Mouse (Mus musculus): ENCODE results near the gene Smpd2. TPM values are rescaled to one million over a fixed set of nuclear protein-coding genes. Genes with fewer than 3 reads are reported as not detected.
"Not testable (repeated sequence)": the region's sequence is repeated elsewhere in the genome, so short reads cannot be mapped to it uniquely, and the experiment has no call there.

Smpd2 gene
- polyA plus RNA-seq, 1 experiment from 2014 or later, result 46.3 TPM

GRCm38 (mm10) chr10:41518981-41519618 is 28.9 kb upstream of the Smpd2 start, which contains the start of gene Cd164:
TSS of gene Cd164 (plus strand) at chr10:41519414.
- ATAC-seq (ENCODE audit: extremely low read depth, insufficient number of reproducible peaks, low FRiP score, low TSS enrichment), result peak; percentile 92
- Histone ChIP-seq H3K27ac (replicated peaks) (peak within 1 kb of the TSS; percentile 97), H3K4me2 (peak within 1 kb of the TSS; percentile 94), H3K9ac (peak within 1 kb of the TSS; percentile 99), H3K9me3 (no peaks in the 10 kb centered on the region), H3K36me3 (peaks cover 17% of the 10 kb centered on the region), H3K4me3 (peak within 1 kb of the TSS; percentile 95), H3K4me1 (peaks cover 43% of the 10 kb centered on the region), H3K27me3 (replicated peaks) (no peaks in the 10 kb centered on the region)
- under 1% methylated on average over 68 of the region's 69 CpGs for WGBS

- Histone ChIP-seq H3K4me2 (peak overlapping the region; percentile 94), H3K4me3 (peak overlapping the region; percentile 95)
- WGBS, result under 1% methylated on average over 23 of the region's 23 CpGs
Measured at GRCm38 (mm10) chr10:41518508-41518980, 28.4 kb upstream of the Smpd2 start.

GRCm38 (mm10) chr10:41514921-41515320 is 24.8 kb upstream of the Smpd2 start:
- Histone ChIP-seq H3K4me1 (peaks cover 17% of the 10 kb centered on the region), H3K27ac (replicated peaks) (no peak overlapping the region)
- no peak for ATAC-seq (ENCODE audit: extremely low read depth, insufficient number of reproducible peaks, low FRiP score, low TSS enrichment)

More at GRCm38 (mm10) chr10:41518508-41518980, 28.4 kb upstream of the Smpd2 start:
- Histone ChIP-seq H3K27me3 (replicated peaks) (no peaks in the 10 kb centered on the region), H3K4me1 (peaks cover 44% of the 10 kb centered on the region), H3K9ac (peak overlapping the region; percentile 99), H3K9me3 (no peaks in the 10 kb centered on the region), H3K27ac (replicated peaks) (peak overlapping the region; percentile 97), H3K36me3 (peaks cover 11% of the 10 kb centered on the region)
- ATAC-seq (ENCODE audit: extremely low read depth, insufficient number of reproducible peaks, low FRiP score, low TSS enrichment), result peak; percentile 22; the same call in 1 of the 2 replicates

GRCm38 (mm10) chr10:41514301-41514700 is 24.1 kb upstream of the Smpd2 start:
- ATAC-seq (ENCODE audit: extremely low read depth, insufficient number of reproducible peaks, low FRiP score, low TSS enrichment), result no peak
- no peaks in the 10 kb centered on the region for H3K27me3 ChIP-seq (replicated peaks)
- H3K27ac ChIP-seq (replicated peaks), result no peak overlapping the region
- H3K9ac ChIP-seq, result no peak overlapping the region
- 47% methylated on average over 4 of the region's 4 CpGs for WGBS
- H3K4me2 ChIP-seq, result no peak overlapping the region
- no peak overlapping the region for H3K4me3 ChIP-seq
- H3K36me3 ChIP-seq, result no peaks in the 10 kb centered on the region
- no peaks in the 10 kb centered on the region for H3K9me3 ChIP-seq
- peaks cover 17% of the 10 kb centered on the region for H3K4me1 ChIP-seq

More at GRCm38 (mm10) chr10:41514921-41515320, 24.8 kb upstream of the Smpd2 start:
- Histone ChIP-seq H3K4me3 (no peak overlapping the region), H3K27me3 (replicated peaks) (no peaks in the 10 kb centered on the region), H3K9me3 (no peaks in the 10 kb centered on the region), H3K36me3 (no peaks in the 10 kb centered on the region), H3K4me2 (no peak overlapping the region), H3K9ac (no peak overlapping the region)

GRCm38 (mm10) chr10:41509160-41509559 is 19.0 kb upstream of the Smpd2 start:
- Histone ChIP-seq H3K9ac (no peak overlapping the region), H3K4me1 (peaks cover 12% of the 10 kb centered on the region), H3K36me3 (no peaks in the 10 kb centered on the region), H3K4me3 (no peak overlapping the region), H3K27me3 (replicated peaks) (no peaks in the 10 kb centered on the region), H3K27ac (replicated peaks) (no peak overlapping the region), H3K4me2 (no peak overlapping the region), H3K9me3 (no peaks in the 10 kb centered on the region)
- ATAC-seq (ENCODE audit: extremely low read depth, insufficient number of reproducible peaks, low FRiP score, low TSS enrichment), result no peak
- 25% methylated on average over 2 of the region's 2 CpGs for WGBS

GRCm38 (mm10) chr10:41505446-41505845 is 15.3 kb upstream of the Smpd2 start:
- not testable (repeated sequence) for H3K27ac ChIP-seq (replicated peaks); H3K4me2 ChIP-seq; H3K9me3 ChIP-seq; H3K4me3 ChIP-seq; ATAC-seq (ENCODE audit: extremely low read depth, insufficient number of reproducible peaks, low FRiP score, low TSS enrichment); H3K9ac ChIP-seq; H3K36me3 ChIP-seq; H3K27me3 ChIP-seq (replicated peaks)
- peaks cover 17% of the 10 kb centered on the region for H3K4me1 ChIP-seq
- 2% methylated on average over 3 of the region's 3 CpGs for WGBS

- ATAC-seq (ENCODE audit: extremely low read depth, insufficient number of reproducible peaks, low FRiP score, low TSS enrichment), result no peak
- Histone ChIP-seq H3K4me3 (no peak overlapping the region), H3K4me1 (peaks cover 17% of the 10 kb centered on the region), H3K4me2 (no peak overlapping the region), H3K27ac (replicated peaks) (no peak overlapping the region), H3K9me3 (no peaks in the 10 kb centered on the region), H3K27me3 (replicated peaks) (no peaks in the 10 kb centered on the region), H3K36me3 (no peaks in the 10 kb centered on the region), H3K9ac (no peak overlapping the region)
- WGBS, result 82% methylated on average over 1 of the region's 1 CpGs
Measured at GRCm38 (mm10) chr10:41504996-41505395, 14.8 kb upstream of the Smpd2 start.

- no peak overlapping the region for H3K4me2 ChIP-seq
- H3K36me3 ChIP-seq, result no peaks in the 10 kb centered on the region
- H3K27ac ChIP-seq (replicated peaks), result 0 out of 2 replicates have a peak overlapping the region, but pooled peaks have one; percentile 45
- H3K27me3 ChIP-seq (replicated peaks), result no peaks in the 10 kb centered on the region
- WGBS, result 35% methylated on average over 4 of the region's 4 CpGs
- no peak for ATAC-seq (ENCODE audit: extremely low read depth, insufficient number of reproducible peaks, low FRiP score, low TSS enrichment)
- H3K4me1 ChIP-seq, result peaks cover 17% of the 10 kb centered on the region
- H3K4me3 ChIP-seq, result no peak overlapping the region
- no peak overlapping the region for H3K9ac ChIP-seq
- H3K9me3 ChIP-seq, result no peaks in the 10 kb centered on the region
Measured at GRCm38 (mm10) chr10:41500941-41501340, 10.8 kb upstream of the Smpd2 start.

GRCm38 (mm10) chr10:41491111-41491510 is 942 bp upstream of the Smpd2 start:
- no peak overlapping the region for H3K9ac ChIP-seq
- no peak for ATAC-seq (ENCODE audit: extremely low read depth, insufficient number of reproducible peaks, low FRiP score, low TSS enrichment)
- peak overlapping the region; percentile 79; the same call in 1 of the 2 replicates for H3K4me3 ChIP-seq
- H3K27ac ChIP-seq (replicated peaks), result no peak overlapping the region
- peaks cover 28% of the 10 kb centered on the region for H3K4me1 ChIP-seq
- H3K27me3 ChIP-seq (replicated peaks), result no peaks in the 10 kb centered on the region
- WGBS, result 53% methylated on average over 4 of the region's 4 CpGs
- no peaks in the 10 kb centered on the region for H3K9me3 ChIP-seq
- H3K4me2 ChIP-seq, result peak overlapping the region; percentile 98
- H3K36me3 ChIP-seq, result peaks cover 26% of the 10 kb centered on the region

- Histone ChIP-seq H3K9ac (peak overlapping the region; percentile 92), H3K4me3 (peak overlapping the region; percentile 79), H3K36me3 (peaks cover 32% of the 10 kb centered on the region), H3K4me1 (peaks cover 28% of the 10 kb centered on the region), H3K4me2 (peak overlapping the region; percentile 98), H3K27ac (replicated peaks) (no peak overlapping the region), H3K9me3 (no peaks in the 10 kb centered on the region), H3K27me3 (replicated peaks) (no peaks in the 10 kb centered on the region)
- no peak for ATAC-seq (ENCODE audit: extremely low read depth, insufficient number of reproducible peaks, low FRiP score, low TSS enrichment)
- under 1% methylated on average over 29 of the region's 29 CpGs for WGBS
Measured at GRCm38 (mm10) chr10:41490518-41490873, 327 bp upstream of the Smpd2 start.

GRCm38 (mm10) chr10:41489294-41489693 is 875 bp downstream of the Smpd2 start:
- peaks cover 28% of the 10 kb centered on the region for H3K4me1 ChIP-seq
- no peaks in the 10 kb centered on the region for H3K9me3 ChIP-seq
- peak overlapping the region; percentile 98 for H3K4me2 ChIP-seq
- H3K27me3 ChIP-seq (replicated peaks), result no peaks in the 10 kb centered on the region
- peaks cover 44% of the 10 kb centered on the region for H3K36me3 ChIP-seq
- peak overlapping the region; percentile 92 for H3K9ac ChIP-seq
- peak overlapping the region; percentile 85; the same call in 1 of the 2 replicates for H3K27ac ChIP-seq (replicated peaks)
- peak overlapping the region; percentile 79 for H3K4me3 ChIP-seq
- ATAC-seq (ENCODE audit: extremely low read depth, insufficient number of reproducible peaks, low FRiP score, low TSS enrichment), result no peak
- 26% methylated on average over 8 of the region's 8 CpGs for WGBS

- peaks cover 48% of the 10 kb centered on the region for H3K36me3 ChIP-seq
- H3K27me3 ChIP-seq (replicated peaks), result no peaks in the 10 kb centered on the region
- peak overlapping the region; percentile 79 for H3K4me3 ChIP-seq
- H3K9ac ChIP-seq, result peak overlapping the region; percentile 92
- 39% methylated on average over 7 of the region's 7 CpGs for WGBS
- no peaks in the 10 kb centered on the region for H3K9me3 ChIP-seq
- ATAC-seq (ENCODE audit: extremely low read depth, insufficient number of reproducible peaks, low FRiP score, low TSS enrichment), result no peak
- H3K4me1 ChIP-seq, result peaks cover 28% of the 10 kb centered on the region
- H3K4me2 ChIP-seq, result peak overlapping the region; percentile 98
- no peak overlapping the region for H3K27ac ChIP-seq (replicated peaks)
Measured at GRCm38 (mm10) chr10:41488877-41489276, 1.3 kb downstream of the Smpd2 start.
